Mouse (Mus musculus) erythroblast, embryonic 14.5 days (primary cell): Measurements from ENCODE around the gene Celf2.

Source experiments
- GATA1 ChIP-seq: IDR thresholded peaks from 2 replicates; pipeline ENCODE4 v1.6.1; 2012; ENCODE audit warnings: low read length, inconsistent platforms, mixed read lengths
- TAL1 ChIP-seq: IDR thresholded peaks from 3 replicates; pipeline ENCODE4 v1.6.1; 2012; ENCODE audit warnings: low read length, inconsistent platforms, mixed read lengths

GRCm38 (mm10) chr2:7069458-7069857 is 439.9 kb downstream of the Celf2 start:
- no peak for TF ChIP-seq GATA1
- TF ChIP-seq TAL1 = no peak
